Mouse (Mus musculus) bone marrow, adult 2 months (tissue): ENCODE results near the gene Ttll3. TPM values are rescaled to one million over a fixed set of nuclear protein-coding genes. Genes with fewer than 3 reads are reported as not detected.
A peak's percentile ranks its signal among the peaks of the same experiment; 100 is the strongest.

Source experiments
- H3K27ac ChIP-seq: fragments of 200-500 bp; 2 replicates; pipeline ENCODE4 v1.5.1; 2012; ENCODE audit warnings: low read depth, mild to moderate bottlenecking, control low read depth, inconsistent platforms, low read length; ENCODE audit not compliant: control insufficient read depth, poor library complexity, insufficient read depth
- H3K4me1 ChIP-seq: fragments of 200-500 bp; 2 replicates; pipeline ENCODE4 v1.6.1; 2011; ENCODE audit warnings: low read length; ENCODE audit not compliant: control insufficient read depth, insufficient read depth
- H3K4me3 ChIP-seq: fragments of 200-500 bp; replicated peaks from 2 replicates; pipeline ENCODE3; 2011; ENCODE audit warnings: mild to moderate bottlenecking, low read depth, low read length, control low read depth; ENCODE audit not compliant: control insufficient read depth
- CTCF ChIP-seq: fragments of 200-500 bp; IDR thresholded peaks from 2 replicates; pipeline ENCODE4 v1.5.1; 2011; ENCODE audit warnings: low read length, control low read depth; ENCODE audit not compliant: control insufficient read depth, insufficient read depth
- POLR2A ChIP-seq: fragments of 200-500 bp; IDR thresholded peaks from 2 replicates; pipeline ENCODE4 v1.6.1; 2011; ENCODE audit warnings: low read depth, mild to moderate bottlenecking, control low read depth, low read length, borderline replicate concordance; ENCODE audit not compliant: control insufficient read depth
- WGBS: fragments of 180-500 bp; shearing (Covaris S2); methylation state at CpG from one replicate; pipeline ENCODE4 v1.1.7; 2018; 5-methylcytosine and 5-hydroxymethylcytosine counted together
- polyA plus RNA-seq: library from polyadenylated mRNA; stranded (reverse); fragments of >200 nt; gene quantifications from 2 replicates; pipeline ENCODE4 v1.2.4, GENCODE M21; 2011; ENCODE audit warnings: low replicate concordance; ENCODE audit not compliant: missing spikeins, insufficient read depth, insufficient read length

Ttll3 gene
- polyA plus RNA-seq, 1 experiment = 27.7 TPM

GRCm38 (mm10) chr6:113368577-113368976 lies 20.5 kb upstream of the Ttll3 start:
- no peak overlapping the region for H3K4me3 ChIP-seq
- H3K27ac ChIP-seq = no peak overlapping the region
- H3K4me1 ChIP-seq = no peaks in the 10 kb centered on the region
- TF ChIP-seq CTCF (no peak), POLR2A (no peak)
- WGBS = 89% methylated on average over 5 of the region's 5 CpGs

DNA sequence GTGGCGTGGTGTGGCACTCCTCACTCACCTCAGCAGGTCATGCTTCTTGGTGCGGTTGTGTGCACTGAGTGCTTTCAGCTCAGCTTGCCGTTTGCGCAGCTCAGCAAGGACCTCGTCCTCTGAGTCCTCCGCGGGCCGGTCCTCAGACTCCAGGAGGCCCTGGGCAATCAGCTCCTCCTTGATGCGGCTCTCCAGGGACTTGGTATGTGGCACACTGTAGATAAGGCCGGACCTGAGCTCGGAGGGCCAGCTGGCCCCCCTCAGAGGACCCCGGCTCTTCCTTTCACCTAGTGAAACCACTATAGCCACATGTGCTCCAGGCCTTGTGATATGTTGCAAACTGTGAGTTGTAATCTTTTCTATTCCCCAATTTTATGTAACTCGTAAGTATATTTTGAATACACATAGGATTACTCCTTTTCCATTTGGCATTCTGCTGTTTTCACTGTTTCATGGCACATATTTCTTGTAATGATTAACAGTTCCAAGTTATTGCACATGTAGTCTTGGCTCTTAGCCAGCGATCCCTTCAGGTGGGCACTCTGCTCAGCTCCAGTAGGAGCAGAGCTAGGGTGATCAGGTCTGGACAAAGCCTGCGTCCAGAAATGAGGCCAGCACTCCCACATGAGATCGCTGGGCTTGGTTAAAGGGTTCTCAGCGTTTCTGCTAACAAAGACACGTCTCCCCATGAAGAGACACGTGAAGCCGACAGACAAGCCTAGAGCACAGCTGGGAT lies 18.7 kb upstream of the Ttll3 start:
- H3K4me3 ChIP-seq = no peak overlapping the region
- WGBS = 92% methylated on average over 20 of the region's 20 CpGs
- H3K4me1 ChIP-seq = no peaks in the 10 kb centered on the region
- no peak overlapping the region for H3K27ac ChIP-seq
- TF ChIP-seq POLR2A (no peak), CTCF (no peak)

DNA sequence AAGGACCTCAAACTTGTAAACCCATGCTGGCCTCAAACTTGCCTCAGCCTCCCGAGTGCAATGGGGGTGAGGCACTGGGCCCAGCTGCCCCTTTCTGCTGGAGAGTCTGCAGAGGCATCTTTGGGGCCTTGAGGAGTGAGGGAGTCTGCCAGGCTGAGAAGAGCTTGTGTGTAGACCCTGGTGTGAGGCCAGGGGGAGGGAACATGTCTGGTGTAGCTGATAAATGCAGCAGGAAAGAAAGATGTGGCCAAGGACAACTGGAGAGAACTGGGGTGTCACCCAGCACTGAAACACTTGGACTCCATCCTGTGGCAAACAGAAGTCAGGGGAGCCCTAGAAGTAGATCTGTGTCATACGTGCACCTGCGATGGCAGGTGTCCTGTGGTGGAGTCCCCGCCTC lies 15.6 kb upstream of the Ttll3 start:
- H3K4me1 ChIP-seq = no peaks in the 10 kb centered on the region
- H3K4me3 ChIP-seq = no peak overlapping the region
- WGBS = 67% methylated on average over 4 of the region's 4 CpGs
- no peak overlapping the region for H3K27ac ChIP-seq
- TF ChIP-seq CTCF (no peak), POLR2A (no peak)

DNA sequence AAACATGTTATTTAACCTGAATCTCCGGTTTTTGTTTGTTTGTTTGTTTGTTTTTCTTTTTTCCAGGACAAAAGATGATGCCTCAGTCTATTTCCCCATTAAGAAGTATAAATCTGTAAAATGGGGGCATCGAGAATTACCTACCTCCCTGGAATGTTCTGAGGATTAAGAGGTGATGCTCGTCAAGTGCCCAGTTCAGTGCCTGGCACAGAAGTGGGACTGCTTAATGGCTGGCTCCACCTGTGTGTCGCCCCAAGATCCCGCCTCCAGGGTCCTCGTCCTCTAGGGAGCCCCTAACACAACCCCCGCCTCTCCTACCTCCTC lies 11.9 kb upstream of the Ttll3 start:
- Histone ChIP-seq H3K4me1 (peaks cover 4% of the 10 kb centered on the region), H3K27ac (peak overlapping the region; percentile 90), H3K4me3 (peak overlapping the region; percentile 93)
- no peak for TF ChIP-seq POLR2A
- TF ChIP-seq CTCF = no peak
- 2% methylated on average over 7 of the region's 7 CpGs for WGBS

DNA sequence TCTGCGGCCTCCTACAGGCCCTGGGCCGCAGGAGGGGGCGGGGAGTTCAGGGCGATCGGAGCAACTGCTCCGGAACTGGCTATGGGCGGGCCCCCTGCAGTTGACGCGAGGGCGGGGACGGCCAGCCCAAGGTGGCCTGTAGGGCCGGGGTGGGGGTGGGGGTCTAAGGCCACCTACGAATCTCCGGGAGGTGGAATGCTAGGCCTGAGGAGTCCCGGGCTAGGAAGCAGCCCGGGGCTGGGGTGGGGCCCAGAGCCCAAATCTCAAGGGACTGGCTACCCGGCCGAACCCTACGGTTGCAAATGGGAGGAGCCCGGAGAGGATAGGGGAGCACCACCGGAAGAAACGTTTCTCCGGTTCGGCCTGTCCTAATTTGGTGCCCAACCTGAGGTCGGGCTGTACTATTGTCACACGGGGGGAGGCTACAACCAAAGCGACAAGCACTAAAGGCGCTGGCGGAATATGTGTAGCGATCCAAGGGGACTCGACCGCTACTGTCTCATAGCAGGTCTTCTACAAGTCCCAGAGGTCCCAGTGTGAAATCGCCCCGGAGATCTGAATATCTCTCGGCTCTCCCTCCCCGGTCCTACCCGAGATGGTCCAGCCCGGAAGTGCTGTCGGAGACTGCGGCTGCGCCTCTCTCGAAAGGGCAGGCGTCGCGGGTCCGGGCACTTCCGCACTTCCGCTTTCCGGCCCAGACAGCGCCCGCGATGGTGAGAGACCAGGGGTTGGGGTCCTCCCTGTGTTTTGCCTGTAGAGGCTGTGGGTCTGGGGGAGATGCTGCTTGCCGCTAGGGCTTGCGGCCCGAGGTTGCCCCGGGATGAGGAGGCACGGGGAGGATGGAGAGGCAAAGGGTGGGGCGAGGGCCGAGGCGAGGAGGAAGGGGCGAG lies 11.3 kb upstream of the Ttll3 start, which contains the start of the genes Tada3 and Arpc4:
Gene Tada3 (minus strand): TSS at position 388 of the 890 bp plus-strand sequence.
Gene Arpc4 (plus strand): TSS at position 620 of the 890 bp plus-strand sequence.
- TF ChIP-seq CTCF = no peak; the same call in 1 of the 2 replicates
- TF ChIP-seq POLR2A = peak; percentile 87; the same call in 1 of the 2 replicates
- WGBS = 1% methylated on average over 61 of the region's 61 CpGs
- Histone ChIP-seq H3K4me3 (peak within 1 kb of the TSS; percentile 93), H3K27ac (peak within 1 kb of the TSS; percentile 90), H3K4me1 (peaks cover 4% of the 10 kb centered on the region)

DNA sequence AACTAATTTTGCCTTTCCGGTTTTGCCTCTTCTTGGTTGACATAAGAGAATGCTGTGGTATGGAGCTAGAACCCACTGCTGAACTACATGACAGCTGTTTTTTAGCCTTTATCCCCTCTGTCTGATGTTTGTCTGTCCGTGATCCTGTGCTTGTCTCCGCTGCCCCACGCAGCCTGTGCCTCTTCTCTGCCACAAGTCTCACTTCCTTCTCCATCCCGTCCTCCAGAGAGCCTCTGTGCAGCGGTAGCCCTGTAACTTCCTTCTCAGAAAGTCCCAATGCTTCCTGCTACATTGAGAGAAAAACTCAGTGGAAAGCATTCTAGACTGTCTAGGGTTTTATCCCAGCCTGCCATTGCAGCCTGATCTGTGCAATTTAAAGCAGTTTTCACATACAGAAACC lies 9.8 kb upstream of the Ttll3 start:
- under 1% methylated on average over 6 of the region's 6 CpGs for WGBS
- Histone ChIP-seq H3K27ac (peak overlapping the region; percentile 21; the same call in 1 of the 2 replicates), H3K4me3 (peak overlapping the region; percentile 93), H3K4me1 (peaks cover 4% of the 10 kb centered on the region)
- no peak for TF ChIP-seq CTCF
- TF ChIP-seq POLR2A = no peak

DNA sequence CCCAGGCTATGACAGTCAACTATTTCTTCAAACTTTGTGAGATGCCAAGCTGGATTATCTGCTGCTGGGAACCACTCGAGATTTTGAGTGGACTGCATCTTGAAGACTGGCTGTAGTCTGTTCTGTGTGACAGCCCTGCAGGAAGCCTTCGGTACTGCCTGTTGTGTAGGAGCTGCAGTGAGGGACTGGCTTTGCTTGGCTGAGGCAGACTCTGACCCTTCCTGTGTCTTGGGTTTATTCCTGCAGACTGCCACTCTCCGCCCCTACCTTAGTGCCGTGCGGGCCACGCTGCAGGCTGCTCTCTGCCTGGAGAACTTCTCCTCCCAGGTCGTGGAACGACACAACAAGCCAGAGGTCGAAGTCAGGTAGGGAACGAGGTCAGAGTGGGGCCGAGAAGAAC lies 8.6 kb upstream of the Ttll3 start:
- Histone ChIP-seq H3K4me1 (peaks cover 4% of the 10 kb centered on the region), H3K27ac (no peak overlapping the region), H3K4me3 (no peak overlapping the region)
- TF ChIP-seq POLR2A = peak; percentile 28; the same call in 1 of the 2 replicates
- TF ChIP-seq CTCF = no peak
- 87% methylated on average over 11 of the region's 11 CpGs for WGBS

GRCm38 (mm10) chr6:113384351-113384927 lies 4.6 kb upstream of the Ttll3 start:
- 87% methylated on average over 8 of the region's 8 CpGs for WGBS
- Histone ChIP-seq H3K27ac (no peak overlapping the region), H3K4me1 (peaks cover 4% of the 10 kb centered on the region), H3K4me3 (no peak overlapping the region)
- TF ChIP-seq POLR2A = no peak
- no peak for TF ChIP-seq CTCF

DNA sequence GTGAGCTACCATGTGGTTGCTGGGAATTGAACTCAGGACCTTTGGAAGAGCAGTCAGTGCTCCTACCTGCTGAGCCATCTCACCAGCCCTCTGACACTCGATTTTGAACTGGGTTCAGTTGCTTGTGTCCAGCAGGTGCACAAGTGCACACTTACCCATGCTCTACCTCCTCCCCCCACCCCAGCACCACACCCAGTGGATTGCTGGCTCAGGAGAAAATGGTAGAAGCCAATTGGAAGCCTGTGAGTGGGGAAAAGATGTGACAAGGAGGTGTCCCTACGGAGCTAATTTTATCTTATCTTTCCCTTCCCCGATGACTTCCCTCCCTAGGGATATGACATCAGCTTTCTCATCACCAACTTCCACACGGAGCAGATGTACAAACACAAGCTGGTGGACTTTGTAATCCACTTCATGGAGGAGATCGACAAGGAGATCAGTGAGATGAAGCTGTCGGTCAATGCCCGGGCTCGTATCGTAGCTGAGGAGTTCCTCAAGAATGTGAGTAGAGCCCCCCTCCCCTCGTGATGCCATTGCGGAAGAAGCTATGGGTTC lies 3.8 kb upstream of the Ttll3 start:
- Histone ChIP-seq H3K4me3 (no peak overlapping the region), H3K4me1 (peaks cover 1% of the 10 kb centered on the region), H3K27ac (no peak overlapping the region)
- WGBS = 86% methylated on average over 11 of the region's 11 CpGs
- TF ChIP-seq POLR2A (no peak), CTCF (no peak)
